Mouse (Mus musculus): ENCODE measurements around the gene Pcp4.
A peak's percentile ranks its signal among the peaks of the same experiment; 100 is the strongest.

The Pcp4 gene

DNA sequence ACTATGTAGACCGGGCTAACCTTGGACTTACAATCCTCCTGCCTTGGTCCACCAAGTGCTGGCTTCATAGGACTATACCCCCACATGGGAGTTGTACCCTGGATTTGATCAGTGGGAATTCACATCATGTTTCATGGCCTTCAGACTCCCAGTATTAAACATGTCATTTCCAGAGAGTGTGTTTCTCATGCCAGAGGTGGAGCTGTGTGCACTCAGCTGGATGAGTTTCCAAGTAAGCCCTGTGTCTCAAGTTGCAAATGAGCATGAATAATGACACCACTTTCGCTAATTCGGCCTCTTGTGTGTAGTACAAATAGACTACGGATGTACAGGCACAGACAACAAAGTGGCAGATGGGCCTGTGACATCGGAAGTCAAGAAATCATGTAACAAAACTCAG, 20.6 kb downstream of the Pcp4 start:
- DNase-seq (ENCODE audit: low read depth) = no peak

- no peak for DNase-seq (ENCODE audit: low read depth)
Measured at GRCm38 (mm10) chr16:96491530-96491929, 24.1 kb downstream of the Pcp4 start.

DNA sequence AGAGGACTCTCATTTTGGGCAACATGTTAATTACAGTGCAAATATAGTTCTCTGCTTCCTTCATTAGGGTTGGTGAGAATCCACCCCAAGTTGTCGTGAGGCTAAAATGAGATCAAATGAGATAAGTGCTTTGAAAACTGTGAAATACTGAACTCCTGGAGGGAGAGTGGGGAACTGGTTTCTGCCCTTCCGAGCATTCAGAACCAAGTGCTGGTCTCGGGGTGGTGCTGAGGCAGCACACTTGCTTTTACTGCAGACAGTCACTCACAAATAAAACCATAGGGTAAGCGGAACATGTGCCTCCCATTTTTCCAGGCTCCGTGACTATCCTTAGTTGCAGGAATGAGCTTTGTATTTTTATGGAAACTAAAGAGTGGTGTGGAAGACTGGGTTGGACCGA, 26.7 kb downstream of the Pcp4 start:
- no peak for DNase-seq (ENCODE audit: low read depth)

GRCm38 (mm10) chr16:96498951-96499350, 31.5 kb downstream of the Pcp4 start:
- no peak for DNase-seq (ENCODE audit: low read depth)

- DNase-seq (ENCODE audit: low read depth) = no peak
Measured at GRCm38 (mm10) chr16:96501241-96501640, 33.8 kb downstream of the Pcp4 start.

GRCm38 (mm10) chr16:96502586-96502985, 35.2 kb downstream of the Pcp4 start:
- DNase-seq (ENCODE audit: low read depth) = no peak

DNA sequence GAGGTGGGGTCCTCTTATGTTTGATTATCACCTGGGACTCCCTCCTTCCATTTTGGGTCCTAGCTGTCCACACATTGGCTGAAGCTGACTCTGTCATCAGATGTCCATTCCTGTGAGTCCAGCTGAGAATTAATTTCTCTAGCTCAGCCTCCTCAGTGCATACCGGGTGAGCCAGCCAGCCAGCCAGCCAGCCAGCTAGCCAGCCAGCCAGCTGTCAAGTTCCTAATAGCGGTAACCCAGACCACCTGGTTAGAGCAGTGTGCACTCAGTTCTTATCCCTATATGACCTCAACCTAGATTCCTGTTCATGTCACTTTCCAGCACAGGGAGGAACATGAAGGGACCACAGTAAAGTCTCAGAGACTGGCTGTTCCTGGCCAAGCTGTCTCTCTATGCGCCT, 47.1 kb downstream of the Pcp4 start:
- no peak for DNase-seq (ENCODE audit: low read depth)

DNA sequence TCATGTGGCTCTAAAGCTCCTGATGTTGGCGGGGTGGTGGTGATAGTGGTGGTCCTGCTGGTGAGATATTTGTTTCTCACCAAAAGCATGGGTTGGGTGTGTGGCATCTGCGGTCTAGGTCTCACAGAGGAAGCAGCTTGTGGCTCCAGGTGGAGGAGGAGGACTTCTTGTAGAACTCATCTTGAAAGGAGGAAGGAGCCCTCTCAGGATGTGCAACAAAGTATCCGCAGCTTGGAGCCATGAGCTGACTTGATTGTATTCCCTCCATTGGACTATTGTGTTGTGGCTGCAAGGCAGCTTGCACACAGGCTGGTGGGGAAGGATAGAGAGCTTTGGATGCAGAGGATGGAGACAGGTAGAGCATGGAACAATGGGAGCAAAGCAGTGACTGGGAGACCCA, 60.1 kb downstream of the Pcp4 start:
- DNase-seq (ENCODE audit: low read depth) = no peak

GRCm38 (mm10) chr16:96528471-96528870, 61.1 kb downstream of the Pcp4 start:
- DNase-seq (ENCODE audit: low read depth) = no peak

GRCm38 (mm10) chr16:96529896-96530568, 62.6 kb downstream of the Pcp4 start:
- no peak for DNase-seq (ENCODE audit: low read depth)

- no peak for DNase-seq (ENCODE audit: low read depth)
Measured at GRCm38 (mm10) chr16:96530569-96530898, 63.1 kb downstream of the Pcp4 start.

- no peak for DNase-seq (ENCODE audit: low read depth)
Measured at GRCm38 (mm10) chr16:96531029-96531428, 63.6 kb downstream of the Pcp4 start.

DNA sequence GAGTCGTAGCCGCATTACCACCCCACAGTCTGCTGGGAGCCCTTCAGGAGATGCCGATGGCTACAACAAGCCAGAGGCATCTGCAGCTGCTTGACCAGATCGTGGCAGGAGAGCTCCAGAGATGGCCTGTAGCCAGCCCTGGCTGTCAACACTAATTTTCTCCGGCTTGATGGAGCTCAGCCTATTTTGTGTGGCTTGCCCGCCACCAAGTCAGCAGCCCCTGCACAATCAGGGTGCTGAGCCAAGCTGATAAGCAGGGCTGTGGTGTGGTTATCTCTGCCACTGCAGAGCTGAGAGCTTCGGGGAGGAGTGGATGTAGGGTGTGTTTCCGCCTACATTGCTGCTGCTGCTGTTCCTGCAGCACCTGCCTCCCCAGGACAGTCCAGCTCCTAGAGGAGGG, 66.3 kb downstream of the Pcp4 start:
- DNase-seq (ENCODE audit: low read depth) = peak; percentile 28

DNA sequence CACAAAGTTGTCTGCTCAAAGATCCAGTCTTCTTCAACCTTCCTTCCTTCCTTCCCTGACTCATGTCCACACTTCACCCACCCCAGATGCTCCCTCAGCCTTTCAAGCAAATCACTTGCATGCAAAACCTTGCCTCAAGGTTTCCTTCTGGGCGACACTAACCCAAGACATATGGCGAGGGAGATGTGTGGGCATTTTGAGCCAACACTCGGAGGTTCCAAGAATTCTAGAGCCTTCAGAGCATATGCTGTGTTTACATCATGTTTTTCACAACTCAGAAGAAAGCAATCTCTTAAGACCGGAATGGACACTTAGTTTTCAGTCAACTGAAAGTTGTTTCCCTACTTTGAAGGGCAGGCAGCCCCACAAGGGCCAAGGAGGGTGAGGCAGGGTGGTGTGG, 67.9 kb downstream of the Pcp4 start:
- DNase-seq (ENCODE audit: low read depth) = no peak

DNA sequence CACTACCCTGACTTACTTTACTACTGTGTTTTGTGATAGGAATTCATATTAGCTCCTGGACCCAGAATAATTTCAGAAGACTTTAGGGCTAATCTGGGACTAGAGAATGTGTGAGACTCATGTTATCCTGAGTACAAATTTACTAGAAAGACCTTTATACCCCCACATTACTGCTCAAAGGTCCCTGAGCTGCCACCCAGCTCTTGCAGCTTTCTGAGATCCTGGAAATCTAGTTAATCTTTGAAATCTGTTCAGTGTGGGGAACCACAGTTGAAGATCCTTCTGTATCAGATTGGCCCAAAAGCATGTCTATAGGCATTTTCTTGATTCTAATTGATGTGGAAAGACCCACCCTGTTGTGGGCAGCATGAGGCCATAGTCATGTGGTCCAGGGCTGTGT, 69.0 kb downstream of the Pcp4 start:
- no peak for DNase-seq (ENCODE audit: low read depth)

GRCm38 (mm10) chr16:96539091-96539490, 71.7 kb downstream of the Pcp4 start:
- no peak for DNase-seq (ENCODE audit: low read depth)

DNA sequence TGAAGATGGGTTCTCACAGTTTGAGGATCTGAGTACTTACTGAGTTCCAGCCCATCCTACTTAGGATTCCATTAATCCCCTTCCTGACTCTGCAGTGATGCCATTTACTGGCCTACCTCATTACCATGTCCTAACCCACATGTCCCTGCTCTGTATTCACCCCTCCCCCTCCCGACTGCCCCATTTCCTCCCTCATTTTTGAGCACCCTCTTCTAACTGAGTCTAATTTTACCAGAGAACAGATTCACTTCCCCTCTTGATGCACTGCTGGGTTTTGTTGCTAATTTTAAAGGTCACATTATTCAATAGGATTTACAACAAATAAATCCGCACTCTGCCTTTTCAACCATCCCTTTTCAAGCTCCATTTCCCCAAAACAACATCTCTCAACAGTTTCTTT, 73.7 kb downstream of the Pcp4 start:
- DNase-seq (ENCODE audit: low read depth) = no peak

DNA sequence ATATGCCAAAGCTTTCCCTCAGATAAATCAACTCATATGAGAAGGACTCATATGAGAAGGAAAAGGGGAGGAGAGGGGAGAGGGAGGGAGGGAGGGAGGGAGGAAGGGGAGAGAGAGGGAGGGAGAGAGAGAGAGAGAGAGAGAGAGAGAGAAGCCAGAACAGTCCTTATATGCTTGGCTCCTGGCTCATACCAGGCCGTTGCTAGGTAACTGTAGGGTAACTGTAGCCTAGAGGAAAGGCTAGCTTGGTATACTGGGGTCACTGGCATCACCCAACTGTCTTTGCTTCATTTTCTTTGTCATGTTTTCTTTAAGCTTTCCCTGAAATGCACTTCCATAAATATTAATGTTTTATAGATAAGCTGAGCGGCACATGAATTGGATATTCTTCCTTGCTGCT, 85.3 kb downstream of the Pcp4 start:
- no peak for DNase-seq (ENCODE audit: low read depth)

DNA sequence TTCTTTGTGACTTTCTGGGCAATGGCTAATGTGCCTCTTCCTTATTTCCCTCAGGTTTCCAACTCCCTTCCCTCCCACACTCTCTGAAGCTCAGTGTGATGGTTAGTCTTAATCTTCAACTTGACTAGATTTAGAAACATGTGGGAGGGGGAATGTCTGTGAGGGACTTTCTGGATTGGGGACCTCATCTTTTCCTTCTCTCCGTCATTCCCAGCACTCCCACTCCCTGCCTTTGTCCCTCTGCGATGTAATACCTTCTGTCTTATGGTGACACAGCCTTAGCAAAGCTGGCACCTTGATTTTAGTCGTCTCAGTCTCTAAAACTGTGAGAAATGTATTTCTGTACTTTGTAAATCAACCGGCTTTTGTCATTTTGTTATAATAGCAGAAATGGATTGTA, 88.0 kb downstream of the Pcp4 start:
- no peak for DNase-seq (ENCODE audit: low read depth)

GRCm38 (mm10) chr16:96556621-96557020, 89.2 kb downstream of the Pcp4 start:
- no peak for DNase-seq (ENCODE audit: low read depth)

DNA sequence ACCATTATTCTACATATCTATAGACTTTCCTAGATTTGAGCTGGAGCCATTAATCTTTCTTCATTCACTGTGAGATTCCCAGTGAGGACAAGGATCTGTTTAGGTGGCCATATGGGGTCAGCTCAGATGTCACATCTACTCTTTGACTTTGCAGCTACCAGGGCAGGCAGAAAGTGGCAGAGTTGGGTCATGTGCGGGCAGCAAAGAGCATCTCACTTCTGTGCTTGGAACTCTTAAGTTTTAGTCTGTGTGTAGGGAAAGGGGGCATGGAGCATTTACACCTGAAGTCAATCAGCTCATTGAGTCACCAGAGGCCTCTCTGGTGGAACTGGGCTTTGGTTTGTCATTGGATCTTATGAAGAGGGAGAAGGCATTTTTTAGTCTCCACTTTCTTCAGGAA, 90.9 kb downstream of the Pcp4 start:
- no peak for DNase-seq (ENCODE audit: low read depth)

- DNase-seq (ENCODE audit: low read depth) = no peak
Measured at GRCm38 (mm10) chr16:96559796-96560195, 92.4 kb downstream of the Pcp4 start.

DNA sequence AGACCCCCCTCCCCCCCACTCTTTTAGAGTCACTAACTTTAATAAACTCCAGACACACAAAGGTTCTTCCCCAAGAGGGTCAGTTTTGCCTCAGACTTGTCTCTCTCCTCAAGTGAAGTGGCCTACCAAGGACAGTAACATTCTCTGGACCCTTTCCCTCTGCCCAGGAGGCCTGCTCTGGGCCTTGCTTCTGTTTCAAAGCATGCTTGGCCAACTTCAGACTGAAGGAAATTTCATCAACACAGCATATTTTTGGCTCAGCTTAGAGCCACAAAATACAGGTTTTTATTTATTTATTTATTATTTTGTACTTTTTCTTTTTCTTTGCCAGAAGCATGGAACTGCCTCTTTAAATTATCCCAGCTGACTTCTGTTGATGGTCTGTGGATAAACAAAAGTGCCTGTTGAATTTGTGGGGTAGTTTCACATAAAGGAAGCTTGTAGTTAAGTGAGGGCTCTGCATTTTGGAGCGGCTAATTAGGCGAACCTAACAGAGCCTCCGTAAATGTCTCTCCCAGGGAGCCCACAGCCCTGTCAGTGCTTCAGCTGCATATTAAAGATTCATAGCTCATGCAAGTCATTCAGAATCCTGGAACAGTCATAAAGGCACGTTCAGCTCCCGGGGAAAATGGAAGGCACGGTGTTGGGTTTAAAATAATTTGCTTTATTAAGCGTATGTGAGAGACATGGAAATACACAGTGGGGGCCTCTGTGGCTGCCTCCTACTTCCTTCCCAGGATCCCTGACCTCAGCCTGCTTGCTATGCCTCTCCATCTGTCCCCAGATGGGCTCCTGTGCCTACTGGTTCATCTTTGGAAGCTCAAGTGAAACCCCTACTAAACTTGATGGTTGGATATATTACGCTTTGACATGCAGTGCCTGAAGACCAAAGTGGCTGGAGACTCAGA, 96.2 kb downstream of the Pcp4 start:
- no peak for DNase-seq (ENCODE audit: low read depth)

DNA sequence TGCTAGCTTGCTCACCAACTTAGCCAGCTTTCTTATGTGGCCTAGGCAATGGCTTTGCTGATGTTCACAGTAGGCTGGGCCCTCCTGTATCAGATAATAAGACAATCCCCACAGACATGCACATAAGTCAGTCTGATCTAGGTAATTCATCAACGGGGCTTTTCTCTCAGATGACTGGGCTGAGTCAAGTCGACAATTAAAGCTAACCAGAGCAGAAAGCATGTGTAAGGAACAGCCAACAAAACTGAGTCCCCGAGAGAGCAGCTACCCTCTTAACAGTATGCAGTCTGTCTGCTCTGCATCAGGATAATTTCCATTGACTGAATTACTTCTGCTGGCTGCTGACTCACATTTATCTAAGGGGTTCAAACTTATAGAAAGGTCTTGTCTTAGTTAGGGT, 100.0 kb downstream of the Pcp4 start:
- no peak for DNase-seq (ENCODE audit: low read depth)
